Mouse (Mus musculus) thymus, postnatal 10 days (tissue): ENCODE measurements around the gene Vps72.
"Not testable (repeated sequence)": the region's sequence is repeated elsewhere in the genome, so short reads cannot be mapped to it uniquely, and the experiment has no call there.

Source experiments
- DNase-seq, 2 experiments: peaks; one replicate each; pipeline ENCODE4 v3.0.0; 2021; ENCODE audit warnings: low spot score in 2 of 2

Vps72 gene

DNA sequence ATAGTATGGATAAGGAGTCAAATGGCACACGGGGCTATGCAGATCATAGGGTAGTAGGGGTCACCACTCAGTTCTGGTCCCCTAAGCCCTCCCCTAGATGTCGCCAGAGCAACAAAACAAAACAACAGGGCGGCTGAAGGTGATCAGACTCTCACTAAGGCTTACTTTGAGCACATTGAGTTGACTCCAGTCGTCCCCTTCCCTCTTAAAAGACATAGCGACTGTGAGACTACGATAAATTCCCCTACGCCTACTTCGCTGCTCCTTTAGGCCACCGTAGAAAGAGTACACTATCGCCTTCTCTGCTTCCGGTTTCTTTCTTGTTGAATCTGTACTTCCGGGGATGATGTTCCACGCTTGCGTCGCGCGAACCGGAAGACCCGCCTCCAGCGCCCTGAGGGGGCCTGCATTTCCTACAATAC, 22.9 kb downstream of the Vps72 start, which contains the start of the genes Scnm1 and Lysmd1:
TSS of gene Scnm1 (minus strand) at position 332 of the 422 bp plus-strand sequence.
TSS of gene Lysmd1 (plus strand) at position 409 of the 422 bp plus-strand sequence.
- peak; percentile 87 to 88 for DNase-seq

- DNase-seq: not testable (repeated sequence)
These were observed 23.3 kb downstream of the Vps72 start for GRCm38 (mm10) chr3:95134133-95134532.

- peak; percentile 20 to 26 for DNase-seq
These were observed 24.2 kb downstream of the Vps72 start for GRCm38 (mm10) chr3:95135023-95135422.

GRCm38 (mm10) chr3:95135433-95136052, 24.7 kb downstream of the Vps72 start:
- peak in 1 of 2 experiments; percentile 13 for DNase-seq

- DNase-seq: no peak
These were observed 25.5 kb downstream of the Vps72 start for GRCm38 (mm10) chr3:95136336-95136735.

DNA sequence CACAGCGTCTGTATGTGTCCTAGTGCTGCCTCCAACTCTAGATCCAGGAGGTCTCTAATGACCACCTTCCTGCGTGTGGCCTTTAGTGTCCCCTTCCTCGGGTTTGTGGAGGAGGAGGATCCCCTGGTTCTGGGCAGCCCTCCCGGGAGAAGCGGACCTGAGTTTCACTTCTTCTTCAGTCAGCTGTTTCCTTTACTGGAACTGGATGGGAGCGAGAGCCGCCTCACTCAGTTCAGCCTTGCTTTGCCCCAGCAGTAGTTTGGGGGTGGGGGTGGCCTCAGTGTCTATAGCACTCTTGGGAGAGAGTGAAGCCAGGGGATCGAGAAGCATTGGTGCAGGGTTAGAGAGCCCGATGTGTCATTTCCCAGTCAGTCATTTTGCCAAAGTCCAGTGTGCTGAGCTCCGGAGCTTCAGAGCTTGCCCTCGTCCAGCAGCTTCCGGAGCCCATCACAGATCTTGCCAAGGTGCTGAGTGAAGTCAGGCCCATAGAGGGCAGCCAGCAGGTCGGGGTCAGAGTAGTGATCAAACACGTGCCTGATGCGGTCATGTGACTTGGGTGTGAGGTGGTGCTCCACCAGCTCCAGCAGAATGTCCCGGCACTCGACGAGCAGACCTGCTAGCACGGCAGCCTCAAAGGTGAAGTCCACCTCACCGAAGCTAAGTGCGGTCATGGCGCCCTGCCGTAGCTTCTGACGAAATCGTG, 28.9 kb downstream of the Vps72 start:
- no peak for DNase-seq

- no peak for DNase-seq
These were observed 29.4 kb downstream of the Vps72 start for GRCm38 (mm10) chr3:95140289-95140595.

DNA sequence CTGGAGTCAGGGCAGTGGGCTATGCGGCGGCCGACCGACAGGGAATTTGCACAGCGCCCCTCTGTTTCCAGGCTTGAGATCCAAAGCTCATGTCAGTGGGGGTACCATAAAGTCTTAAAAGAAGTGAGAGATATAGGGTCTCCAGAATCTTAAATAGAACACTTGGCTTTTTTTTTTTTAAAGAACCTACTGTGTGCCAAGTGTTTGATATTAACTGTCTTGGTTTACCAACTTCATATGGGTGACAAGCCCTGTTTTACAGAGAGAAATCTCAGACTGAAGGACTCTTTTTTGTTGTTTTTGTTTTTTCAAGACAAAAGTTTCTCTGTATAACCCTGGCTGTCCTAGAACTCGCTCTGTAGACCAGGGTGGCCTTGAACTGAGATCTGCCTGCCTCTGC, 30.0 kb downstream of the Vps72 start:
- no peak for DNase-seq

DNA sequence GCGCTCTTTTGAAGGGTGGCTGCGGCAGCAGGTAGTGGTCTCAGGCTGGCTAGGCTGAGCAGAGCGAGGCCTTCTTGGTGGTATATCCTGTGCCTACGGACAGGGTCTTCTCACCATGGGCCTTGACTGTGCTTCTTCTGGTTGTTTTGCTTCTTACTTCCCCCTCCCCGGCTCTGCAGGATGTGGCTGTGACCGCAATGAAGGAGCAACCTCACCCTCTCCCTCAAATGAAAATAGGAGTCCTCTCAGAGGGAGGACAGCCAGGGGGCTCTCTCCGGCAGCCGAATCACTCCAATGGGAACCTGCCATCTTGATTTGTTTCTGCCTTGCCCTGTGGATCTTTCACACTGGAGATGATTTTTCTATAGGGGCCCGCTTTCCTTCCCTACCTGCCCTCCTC, 30.7 kb downstream of the Vps72 start:
- DNase-seq: peak; percentile 78 to 82

DNA sequence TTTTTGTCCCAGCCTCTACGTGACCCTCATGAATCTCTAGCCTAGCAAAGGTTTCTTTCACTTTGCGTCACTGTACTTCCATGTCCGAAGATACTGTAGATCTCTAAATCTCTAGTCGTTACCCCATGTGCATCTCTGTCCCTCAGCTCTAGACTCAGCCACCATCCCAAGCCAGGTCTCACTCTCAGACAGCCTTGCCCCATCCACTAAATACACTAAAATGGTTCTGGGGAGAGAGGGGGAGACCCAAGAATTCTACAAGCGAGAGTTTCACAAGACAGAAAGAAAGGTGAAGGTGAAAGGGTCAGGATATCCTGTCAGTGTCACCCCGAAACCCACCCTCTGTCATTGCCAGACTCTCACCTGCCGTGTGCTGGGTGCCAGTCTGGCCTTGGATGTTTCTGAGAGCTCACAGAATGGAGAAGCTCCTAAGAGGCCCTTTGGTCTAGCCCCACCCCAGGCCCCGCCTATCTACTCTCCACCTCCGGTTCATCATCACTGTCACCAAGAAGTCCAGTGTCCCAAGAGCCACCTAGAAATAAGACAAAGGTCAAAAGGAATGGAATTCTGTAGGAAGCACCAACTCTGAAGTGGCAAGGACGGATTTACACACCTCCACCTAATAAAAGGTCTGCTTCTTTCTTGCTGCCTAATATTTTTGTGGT, 31.3 kb downstream of the Vps72 start, which contains the start of gene Tnfaip8l2:
TSS of gene Tnfaip8l2 (minus strand) at position 409 of the 665 bp plus-strand sequence.
- DNase-seq: peak; percentile 53 to 54

GRCm38 (mm10) chr3:95142617-95143011, 31.8 kb downstream of the Vps72 start:
- peak; percentile 81 to 92 for DNase-seq

DNA sequence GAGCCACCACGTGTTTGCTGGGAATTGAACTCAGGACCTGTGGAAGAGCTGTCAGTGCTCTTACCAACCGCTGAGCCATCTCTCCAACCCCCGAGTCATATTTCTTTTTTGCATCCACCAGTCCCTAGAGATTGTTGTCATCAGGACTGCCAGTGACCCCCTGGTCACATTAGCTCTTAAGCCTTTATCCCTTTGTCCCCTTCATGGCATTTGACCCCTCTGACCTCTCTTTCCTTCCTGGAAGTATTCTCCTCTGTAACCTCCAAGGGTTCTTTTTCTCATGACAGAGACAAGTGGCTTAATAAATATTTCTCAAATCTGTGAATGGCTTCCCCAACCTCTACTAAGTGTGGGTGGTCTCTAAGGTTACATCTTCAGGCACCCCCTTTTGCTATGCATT, 37.1 kb downstream of the Vps72 start:
- no peak for DNase-seq

- DNase-seq: peak in 1 of 2 experiments; percentile 69
These were observed 43.1 kb downstream of the Vps72 start for GRCm38 (mm10) chr3:95153874-95154273.

DNA sequence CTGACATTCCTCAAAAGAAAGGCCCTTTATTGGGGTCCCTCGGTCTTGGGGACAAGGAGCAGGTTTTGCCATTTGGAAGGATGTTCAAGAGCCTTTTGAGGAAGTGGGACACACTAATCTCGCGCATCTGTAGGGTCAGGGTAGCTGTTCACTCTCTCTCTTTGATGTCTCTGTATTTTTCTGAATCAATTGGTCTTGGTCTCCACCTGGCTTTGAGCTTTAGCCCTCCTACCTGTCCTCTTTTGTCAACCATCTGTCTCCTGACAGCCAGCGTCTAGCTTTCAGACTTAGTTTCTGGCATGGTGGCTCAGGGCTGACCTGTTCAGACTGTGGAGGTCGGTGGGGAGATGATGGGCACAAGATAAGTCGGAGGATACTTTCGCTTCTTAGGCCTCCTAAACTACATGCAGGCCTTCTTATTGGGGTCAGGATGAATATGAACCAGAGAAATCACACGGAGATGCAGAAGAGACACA, 48.7 kb downstream of the Vps72 start:
- DNase-seq: no peak

- DNase-seq: peak; percentile 74 to 82
These were observed 49.5 kb downstream of the Vps72 start, which contains the start of gene Sema6c for GRCm38 (mm10) chr3:95159987-95160963. TSS of gene Sema6c (plus strand) at chr3:95160457.

DNA sequence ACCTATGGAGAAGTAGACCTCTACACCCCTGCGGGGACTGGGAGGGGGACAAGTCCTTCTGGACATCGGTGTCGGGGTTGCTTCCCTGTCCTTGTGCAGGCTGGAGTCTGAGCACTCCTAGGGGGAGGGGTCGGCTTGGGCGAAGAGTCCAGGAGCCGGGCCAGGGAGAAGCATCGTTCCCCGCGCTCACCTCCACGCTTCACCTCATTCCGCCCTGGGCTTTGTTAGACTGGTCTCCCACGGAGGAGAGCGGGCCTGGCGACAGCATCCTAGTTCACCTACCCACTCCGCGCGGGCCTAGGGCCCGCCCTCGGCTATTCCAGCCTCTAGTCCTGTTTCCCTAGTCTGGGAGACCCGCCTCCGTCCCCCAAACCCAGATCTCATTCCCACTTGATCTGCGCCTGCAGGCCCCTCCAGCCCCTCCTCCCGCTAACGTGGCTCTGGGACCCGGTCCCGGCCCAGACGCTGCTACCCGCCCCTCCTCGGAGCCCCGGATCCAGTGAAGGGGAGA, 50.3 kb downstream of the Vps72 start:
- no peak for DNase-seq

DNA sequence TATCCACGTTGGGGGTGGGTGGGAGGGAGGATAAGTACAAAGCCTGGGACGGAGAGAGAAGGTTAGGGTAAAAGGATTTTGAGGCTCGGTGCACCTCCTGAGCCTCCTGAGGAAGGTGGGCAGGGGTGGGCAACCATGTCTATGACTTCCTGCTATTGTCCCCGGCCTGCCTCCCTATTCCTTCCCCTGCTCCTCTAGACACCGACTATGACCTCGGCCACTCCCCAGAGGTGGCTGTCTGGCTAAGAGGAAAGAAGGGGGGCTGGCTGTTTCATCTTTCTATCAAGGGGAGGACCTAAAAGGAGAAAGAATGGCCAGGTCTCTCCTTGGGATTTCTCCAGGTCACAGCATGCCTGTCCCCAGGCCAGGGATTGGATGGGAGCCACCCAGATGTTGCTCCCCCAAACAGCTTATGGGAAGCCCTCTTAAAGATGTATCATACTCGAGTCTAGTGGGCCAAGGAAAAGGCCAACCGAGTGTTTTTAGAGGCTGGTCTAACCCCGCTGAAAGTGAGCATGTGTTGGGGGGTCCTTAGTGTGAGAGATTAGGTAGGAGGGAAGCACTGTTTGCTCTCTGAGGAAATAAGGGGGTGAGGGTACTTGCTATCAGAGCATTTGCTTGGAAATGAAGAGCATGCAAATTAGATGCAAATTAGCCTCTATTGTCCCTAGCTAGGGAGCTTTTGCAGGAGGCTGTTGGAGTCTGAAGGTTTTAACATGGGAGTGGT, 51.0 kb downstream of the Vps72 start:
- DNase-seq: no peak

DNA sequence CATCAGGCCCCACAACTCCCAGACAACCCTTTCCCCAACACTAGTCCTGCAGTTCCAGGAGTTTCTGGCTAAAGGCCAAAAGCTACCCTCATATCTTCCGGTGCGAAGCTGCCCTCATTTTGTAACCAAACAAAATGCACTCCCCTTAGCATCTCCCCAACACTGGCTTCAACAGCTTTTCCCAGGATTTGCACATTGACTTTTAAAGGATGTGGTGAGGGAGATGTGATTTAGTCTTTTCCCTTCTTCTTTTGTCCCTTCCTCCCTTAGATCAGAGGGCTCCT, 51.5 kb downstream of the Vps72 start:
- no peak for DNase-seq

DNA sequence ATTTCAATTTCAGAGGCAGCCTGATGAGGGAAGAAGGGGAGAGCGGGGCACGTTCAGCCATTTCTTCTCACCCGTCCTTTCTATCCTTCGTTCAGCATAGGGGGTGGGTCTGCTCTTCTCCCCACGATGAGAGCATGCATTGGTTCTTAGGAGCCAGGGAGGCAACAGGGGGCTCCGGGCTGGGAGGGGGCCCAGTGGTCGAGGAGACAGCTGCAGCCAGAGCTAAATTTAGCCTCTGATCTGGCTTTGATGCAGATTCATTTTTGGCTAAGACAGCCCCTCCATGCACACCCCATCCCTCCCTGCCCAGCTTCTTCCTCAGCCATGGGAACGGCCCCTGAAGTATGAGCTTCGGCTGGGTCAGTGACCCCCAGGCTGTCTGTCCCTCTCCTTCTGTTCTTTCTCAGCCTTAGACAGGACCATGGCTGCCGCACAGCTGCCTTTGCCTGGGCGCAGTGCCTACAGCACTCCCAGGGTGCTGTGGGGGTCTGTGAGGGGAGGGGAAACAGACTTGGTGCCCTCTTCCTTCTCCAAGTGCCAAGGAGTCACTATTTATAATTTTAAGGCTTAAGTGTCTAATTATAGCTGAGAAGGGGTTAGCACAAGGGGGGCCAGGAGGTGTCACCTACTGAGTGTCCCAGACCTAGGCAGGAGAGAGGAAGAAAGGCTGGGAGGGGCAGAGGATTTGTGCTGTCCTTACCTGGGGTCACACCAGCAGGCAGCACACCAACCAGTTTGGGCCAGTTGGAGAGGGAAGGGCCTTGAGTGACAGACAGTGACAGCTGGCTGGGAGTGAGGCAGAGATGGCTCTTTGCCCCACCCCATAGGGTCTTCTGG, 52.8 kb downstream of the Vps72 start:
- DNase-seq: no peak

DNA sequence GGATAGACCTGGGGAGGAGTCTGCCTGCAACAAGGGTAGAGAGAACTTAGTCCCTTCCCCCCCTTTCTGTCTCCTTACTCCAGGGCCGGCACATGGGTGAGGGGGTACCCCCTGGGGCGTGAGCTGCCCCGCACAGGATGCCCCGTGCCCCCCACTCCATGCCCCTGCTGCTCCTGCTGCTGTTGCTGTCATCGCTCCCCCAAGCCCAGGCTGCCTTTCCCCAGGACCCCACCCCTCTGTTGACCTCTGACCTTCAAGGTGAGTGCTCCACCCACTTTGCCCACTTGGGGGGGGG, 53.4 kb downstream of the Vps72 start:
- no peak for DNase-seq
